Mouse (Mus musculus): Measurements from ENCODE around the gene Gas2.

DNA sequence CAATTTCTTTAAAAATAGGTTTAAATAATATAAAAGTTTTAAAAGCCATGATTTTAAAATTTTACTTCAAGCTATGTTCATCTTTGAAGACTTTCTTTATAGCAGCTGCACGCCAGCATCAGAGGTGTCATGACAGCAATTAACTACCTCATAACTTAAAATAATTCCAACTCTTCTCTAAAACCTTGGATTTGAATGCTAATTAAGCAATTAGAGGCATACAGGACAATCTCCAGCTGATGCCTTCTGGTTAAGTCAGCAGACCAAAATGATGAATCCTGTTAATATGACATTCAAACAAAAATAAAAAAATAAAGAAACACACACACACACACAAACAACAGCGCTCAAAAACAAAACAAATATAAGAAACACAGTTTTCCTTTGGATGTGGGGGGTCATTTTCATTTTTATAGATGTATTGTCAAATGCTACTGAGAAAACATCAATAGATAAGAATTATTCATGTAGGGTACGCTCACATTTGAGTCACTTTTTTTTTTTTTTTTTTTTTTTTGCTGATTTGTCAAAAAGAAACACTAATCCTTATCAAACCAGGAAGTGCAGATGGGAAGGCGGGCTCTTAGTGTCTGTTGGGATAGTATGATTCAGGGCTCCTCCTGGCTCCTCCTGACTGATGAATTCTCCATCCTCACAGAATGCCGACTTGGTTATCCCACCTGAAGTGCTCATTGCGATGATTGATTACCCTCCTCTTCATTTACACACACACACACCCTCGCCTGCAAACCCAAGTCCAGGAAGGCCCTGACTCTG, 38.1 kb upstream of the Gas2 start:
- no peak for TF ChIP-seq ZC3H11A (IDR thresholded peaks at IDR 0.05; ENCODE audit: borderline replicate concordance, low read depth, low read length)
- TF ChIP-seq HCFC1 (IDR thresholded peaks at IDR 0.05; ENCODE audit: borderline replicate concordance, insufficient read depth, low read length), result no peak
- no peak for TF ChIP-seq ZNF384 (IDR thresholded peaks at IDR 0.05; ENCODE audit: low read depth, low read length)
- no peak for TF ChIP-seq CHD2 (IDR thresholded peaks at IDR 0.05; ENCODE audit: low read depth, low read length)
- no peak for TF ChIP-seq MAFK (IDR thresholded peaks at IDR 0.05; ENCODE audit: insufficient read depth, low read depth, low read length)

All from ES-E14 (cell line).